10 mouse cellular contexts compared by ENCODE assay signal in genomic region chr2:66041203-66041916, GRCm38 (mm10).
DNase-seq lines count a peak whose midpoint lies in the region; ATAC-seq lines count a peak whose summit lies in the region.
"Had no signal": no experiment of that assay in that cellular context is flagged by ENCODE, and none has a peak within 500 bp of the region (broad histone marks: within the 10 kb centered on the region; RNA-seq: fewer than 3 reads in every experiment).

No protein-coding gene starts in this region.

- H3K27ac ChIP-seq in neural tube, embryonic 13.5 days (replicated peaks), result peak overlapping the region; percentile 38
- H3K27ac ChIP-seq in forebrain, embryonic 13.5 days, result peak overlapping the region; percentile 78
- no peak overlapping the region; the same call in 1 of the 2 replicates for H3K27ac ChIP-seq in limb, embryonic 15.5 days

- WGBS in neural tube, embryonic 13.5 days, result 75% methylated on average over 21 of the region's 21 CpGs
- 27% methylated on average over 21 of the region's 21 CpGs for WGBS in forebrain, embryonic 13.5 days
- 83% methylated on average over 21 of the region's 21 CpGs for WGBS in limb, embryonic 15.5 days

- no peaks in the 10 kb centered on the region for H3K27me3 ChIP-seq in neural tube, embryonic 13.5 days
- H3K27me3 ChIP-seq in forebrain, embryonic 13.5 days, result peaks cover 37% of the 10 kb centered on the region
- H3K27me3 ChIP-seq in limb, embryonic 15.5 days, result no peaks in the 10 kb centered on the region

- no peak for ATAC-seq in neural tube, embryonic 13.5 days (ENCODE audit: low read depth)
- peak; percentile 36 for ATAC-seq in forebrain, embryonic 13.5 days
- peak; percentile 44; the same call in 1 of the 2 replicates for ATAC-seq in limb, embryonic 15.5 days (ENCODE audit: insufficient number of reproducible peaks, low FRiP score, low TSS enrichment, low read depth)
- no peak for ATAC-seq in erythroblast, adult 5-6 weeks (replicated peaks; ENCODE audit: low FRiP score, poor library complexity, severe bottlenecking)

- H3K9me3 ChIP-seq in neural tube, embryonic 13.5 days, result no peaks in the 10 kb centered on the region
- no peaks in the 10 kb centered on the region for H3K9me3 ChIP-seq in forebrain, embryonic 13.5 days (replicated peaks)
- H3K9me3 ChIP-seq in limb, embryonic 15.5 days, result no peaks in the 10 kb centered on the region

- no peak overlapping the region for H3K4me2 ChIP-seq in neural tube, embryonic 13.5 days
- peak overlapping the region; percentile 51 for H3K4me2 ChIP-seq in forebrain, embryonic 13.5 days
- 0 out of 2 replicates have a peak overlapping the region, but pooled peaks have one; percentile 6 for H3K4me2 ChIP-seq in limb, embryonic 15.5 days
- H3K4me2 ChIP-seq: lung, embryonic 14.5 days had no signal

- peaks cover 29% of the 10 kb centered on the region for H3K4me1 ChIP-seq in neural tube, embryonic 13.5 days (replicated peaks)
- peaks cover 28% of the 10 kb centered on the region for H3K4me1 ChIP-seq in forebrain, embryonic 13.5 days
- H3K4me1 ChIP-seq in limb, embryonic 15.5 days, result no peaks in the 10 kb centered on the region

- H3K9ac ChIP-seq in neural tube, embryonic 13.5 days, result no peak overlapping the region
- H3K9ac ChIP-seq in forebrain, embryonic 13.5 days, result 0 out of 2 replicates have a peak overlapping the region, but pooled peaks have one; percentile 8
- no peak overlapping the region for H3K9ac ChIP-seq in limb, embryonic 15.5 days
- H3K9ac ChIP-seq: lung, embryonic 14.5 days had no signal

- H3K4me3 ChIP-seq in neural tube, embryonic 13.5 days, result no peak overlapping the region
- H3K4me3 ChIP-seq in forebrain, embryonic 13.5 days, result peak overlapping the region; percentile 14
- H3K4me3 ChIP-seq in limb, embryonic 15.5 days, result no peak overlapping the region

- H3K36me3 ChIP-seq in neural tube, embryonic 13.5 days, result no peaks in the 10 kb centered on the region
- no peaks in the 10 kb centered on the region for H3K36me3 ChIP-seq in forebrain, embryonic 13.5 days (ENCODE audit: poor library complexity, severe bottlenecking)
- no peaks in the 10 kb centered on the region for H3K36me3 ChIP-seq in limb, embryonic 15.5 days

- no peak for DNase-seq in neural tube, embryonic 10.5 days (ENCODE audit: extremely low spot score, low spot score)
- peak; percentile 20 for DNase-seq in retina, postnatal 7 days (ENCODE audit: low read depth, low spot score)
- DNase-seq in thymus, postnatal 4 days, result no peak
- no peak for DNase-seq in right cerebral cortex, postnatal 25 days
- DNase-seq: adrenal gland, adult 8-10 months had no signal

Comparison
In these comparisons a context has a peak if more than half of its experiments do, and no peak if none do; other contexts are left out.
1. ATAC-seq: peak in forebrain, embryonic 13.5 days (single experiment) and limb, embryonic 15.5 days (single experiment); none in neural tube, embryonic 13.5 days (single experiment) and erythroblast, adult 5-6 weeks (single experiment).